Mouse (Mus musculus) CH12.LX (cell line): ENCODE results near the gene Por. TPM values are rescaled to one million over a fixed set of nuclear protein-coding genes. Genes with fewer than 3 reads are reported as not detected.

Experiments used
- DNase-seq: peaks from one replicate; pipeline ENCODE4 v3.0.0-alpha.2; 2013; ENCODE audit errors: extremely low read depth
- H3K27ac ChIP-seq: 2 replicates; pipeline ENCODE4 v1.5.1; 2012; ENCODE audit warnings: low read depth, mild to moderate bottlenecking, control low read depth, moderate library complexity; ENCODE audit not compliant: insufficient read depth
- H3K27me3 ChIP-seq: replicated peaks from 2 replicates; pipeline ENCODE3; 2012; ENCODE audit warnings: inconsistent platforms
- H3K36me3 ChIP-seq, 2 experiments: replicated peaks in 1 of 2; 2 replicates each; pipeline versions ENCODE3 to v1.6.1; 2012; ENCODE audit warnings: inconsistent platforms in 1 of 2, low read length in 1 of 2, mild to moderate bottlenecking in 1 of 2, mixed read lengths in 1 of 2, moderate library complexity in 1 of 2; ENCODE audit not compliant: control insufficient read depth in 1 of 2, insufficient read depth in 1 of 2
- H3K4me1 ChIP-seq, 2 experiments: 2 replicates each; pipeline ENCODE4 v1.6.1; 2012; ENCODE audit warnings: inconsistent platforms in 1 of 2, moderate library complexity in 1 of 2; ENCODE audit not compliant: insufficient read depth in 2 of 2, control insufficient read depth in 1 of 2
- H3K4me2 ChIP-seq: 2 replicates; pipeline ENCODE4 v1.6.1; 2012; ENCODE audit warnings: low read depth, mild to moderate bottlenecking, control low read depth; ENCODE audit not compliant: poor library complexity, insufficient read depth, severe bottlenecking
- H3K4me3 ChIP-seq, 3 experiments: fragments of 150-350 bp in 1 of 3; sonication (generic) in 1 of 3; replicated peaks in 1 of 3; 2 replicates each; pipeline versions ENCODE3 to v1.5.1; 2011 to 2012; ENCODE audit warnings: low read depth in 2 of 3, low read length in 2 of 3, mild to moderate bottlenecking in 2 of 3, moderate library complexity in 2 of 3, control low read depth in 1 of 3, improper control_type of control experiment in 1 of 3, inconsistent platforms in 1 of 3, mixed read lengths in 1 of 3; ENCODE audit not compliant: poor library complexity in 1 of 3
- H3K79me2 ChIP-seq: replicated peaks from 2 replicates; pipeline ENCODE4 v1.6.1; 2012; ENCODE audit warnings: mild to moderate bottlenecking, moderate library complexity; ENCODE audit not compliant: control insufficient read depth, poor library complexity, insufficient read depth, severe bottlenecking; ENCODE audit errors: extremely low read depth
- H3K9ac ChIP-seq: 2 replicates; pipeline ENCODE4 v1.6.1; 2012; ENCODE audit warnings: low read depth, mild to moderate bottlenecking, control low read depth, moderate library complexity; ENCODE audit not compliant: insufficient read depth
- H3K9me3 ChIP-seq: replicated peaks from 2 replicates; pipeline ENCODE3; 2012; ENCODE audit warnings: low read length, inconsistent platforms, mixed read lengths
- CHD2 ChIP-seq: IDR thresholded peaks from 2 replicates; pipeline ENCODE4 v1.6.1; 2011; ENCODE audit warnings: low read length, improper control_type of control experiment
- E2F4 ChIP-seq: IDR thresholded peaks from 2 replicates; pipeline ENCODE4 v1.6.1; 2011; ENCODE audit warnings: low read depth, low read length, improper control_type of control experiment; ENCODE audit not compliant: insufficient replicate concordance
- ELF1 ChIP-seq: IDR thresholded peaks from 2 replicates; pipeline ENCODE4 v1.6.1; 2014; ENCODE audit warnings: low read depth, mild to moderate bottlenecking, inconsistent platforms, low read length, improper control_type of control experiment
- EP300 ChIP-seq: IDR thresholded peaks from 2 replicates; pipeline ENCODE4 v1.6.1; 2011; ENCODE audit warnings: low read length, improper control_type of control experiment
- HCFC1 ChIP-seq: IDR thresholded peaks from 2 replicates; pipeline ENCODE4 v1.6.1; 2012; ENCODE audit warnings: low read depth, mild to moderate bottlenecking, inconsistent platforms, low read length, improper control_type of control experiment
- IRF4 ChIP-seq: IDR thresholded peaks from 2 replicates; pipeline ENCODE4 v1.6.1; 2014; ENCODE audit warnings: low read depth, mild to moderate bottlenecking, inconsistent platforms, low read length, improper control_type of control experiment
- JUN ChIP-seq: IDR thresholded peaks from 2 replicates; pipeline ENCODE4 v1.6.1; 2011; ENCODE audit warnings: low read depth, mild to moderate bottlenecking, low read length, improper control_type of control experiment, moderate library complexity; ENCODE audit not compliant: insufficient read depth
- MEF2A ChIP-seq: IDR thresholded peaks from 2 replicates; pipeline ENCODE4 v1.6.1; 2014; ENCODE audit warnings: low read depth, mild to moderate bottlenecking, inconsistent platforms, low read length, improper control_type of control experiment, borderline replicate concordance
- MXI1 ChIP-seq: IDR thresholded peaks from 2 replicates; pipeline ENCODE4 v1.6.1; 2011; ENCODE audit warnings: mild to moderate bottlenecking, low read depth, low read length, improper control_type of control experiment
- NELFE ChIP-seq: IDR thresholded peaks from 2 replicates; pipeline ENCODE4 v1.6.1; 2011; ENCODE audit warnings: low read depth, low read length, improper control_type of control experiment
- NRF1 ChIP-seq: IDR thresholded peaks from 2 replicates; pipeline ENCODE4 v1.6.1; 2014; ENCODE audit warnings: low read depth, mild to moderate bottlenecking, inconsistent platforms, low read length, improper control_type of control experiment, moderate library complexity
- POLR2A ChIP-seq: IDR thresholded peaks from 2 replicates; pipeline ENCODE4 v1.6.1; 2011; ENCODE audit warnings: low read depth, mild to moderate bottlenecking, improper control_type of control experiment, low read length
- RCOR1 ChIP-seq: conservative IDR thresholded peaks from 2 replicates; pipeline ENCODE4 v1.6.1; 2012; ENCODE audit warnings: low read depth, mild to moderate bottlenecking, inconsistent platforms, low read length, improper control_type of control experiment
- TCF12 ChIP-seq: IDR thresholded peaks from 2 replicates; pipeline ENCODE4 v1.6.1; 2014; ENCODE audit warnings: low read depth, mild to moderate bottlenecking, inconsistent platforms, low read length, improper control_type of control experiment
- UBTF ChIP-seq: IDR thresholded peaks from 2 replicates; pipeline ENCODE4 v1.6.1; 2012; ENCODE audit warnings: low read depth, mild to moderate bottlenecking, inconsistent platforms, low read length, improper control_type of control experiment, moderate library complexity
- USF2 ChIP-seq: conservative IDR thresholded peaks from 2 replicates; pipeline ENCODE4 v1.6.1; 2011; ENCODE audit warnings: low read depth, low read length, improper control_type of control experiment
- ZC3H11A ChIP-seq: IDR thresholded peaks from 2 replicates; pipeline ENCODE4 v1.6.1; 2012; ENCODE audit warnings: low read depth, mild to moderate bottlenecking, inconsistent platforms, low read length, improper control_type of control experiment
- ZMIZ1 ChIP-seq: IDR thresholded peaks from 2 replicates; pipeline ENCODE4 v1.6.1; 2012; ENCODE audit warnings: low read depth, mild to moderate bottlenecking, inconsistent platforms, low read length, improper control_type of control experiment
- dilution Hi-C: fragments of 300-500 bp; cut with MboI; formaldehyde crosslinking; loops from 2 replicates; pipeline ENCODE4 v1.14.3; 2020; ENCODE audit warnings: low sequenced_read_pairs; ENCODE audit not compliant: extremely low pct_unique_long_range_greater_than_20kb, extremely low pct_ligation_motif_present
- in situ Hi-C: fragments of 300-500 bp; cut with MboI; formaldehyde crosslinking; loops from 3 replicates; pipeline ENCODE4 v1.14.3; 2019; ENCODE audit warnings: low sequenced_read_pairs, low pct_ligation_motif_present, low pct_unique_long_range_greater_than_20kb, mixed read lengths
- polyA plus RNA-seq: library from polyadenylated mRNA; unstranded; fragments of >175 nt; gene quantifications from 2 replicates; pipeline ENCODE4 v1.2.1, GENCODE M21; 2012; ENCODE audit warnings: low read depth; ENCODE audit not compliant: insufficient read length
- total RNA-seq, 2 experiments: library from RNA; depleted of rRNA; stranded (reverse); fragments of 300-350 nt in 1 of 2; fragments of >200 nt in 1 of 2; gene quantifications; 2 replicates each; pipeline ENCODE4 v1.2.3; 2012 to 2014

Por gene
- total and polyA plus RNA-seq, 3 experiments = 17.3 to 56.8 (median 41.2) TPM

DNA sequence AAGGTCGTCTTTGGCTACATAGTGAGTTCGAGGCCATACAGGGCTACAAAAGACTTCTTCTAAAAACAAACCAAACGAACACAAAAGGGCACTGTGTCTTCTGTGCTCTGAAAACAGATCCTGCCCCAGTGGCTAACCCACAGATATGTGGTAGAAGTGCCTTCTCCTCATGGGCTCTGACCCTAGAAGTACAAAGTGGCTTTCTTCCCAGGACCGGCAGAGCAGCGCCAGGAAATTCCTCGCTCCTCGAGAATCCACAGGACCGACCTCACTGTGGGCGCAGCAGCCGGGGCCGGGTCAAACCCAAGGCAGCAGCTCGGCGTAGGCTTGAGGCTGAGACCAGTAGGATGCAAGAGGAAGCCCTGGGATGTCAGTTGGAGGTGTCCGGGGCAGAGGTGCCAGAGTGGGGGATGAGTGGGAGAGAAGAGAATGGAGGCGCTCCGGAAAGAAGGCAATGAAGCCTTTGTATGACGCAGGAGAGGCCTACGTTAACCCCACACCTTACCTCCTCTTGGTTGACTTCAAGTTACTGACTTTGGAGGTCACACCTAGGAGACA lies 46.7 kb upstream of the Por start:
- in situ Hi-C loops = no loop called here
- no peak for DNase-seq
- no peaks in the 10 kb centered on the region for H3K36me3 ChIP-seq
- no peak overlapping the region for H3K9ac ChIP-seq
- no peaks in the 10 kb centered on the region for H3K79me2 ChIP-seq
- H3K9me3 ChIP-seq = no peaks in the 10 kb centered on the region
- TF ChIP-seq MXI1 (no peak), IRF4 (no peak), NRF1 (no peak), ELF1 (no peak), JUN (no peak), USF2 (no peak), E2F4 (no peak), RCOR1 (no peak)
- no peak overlapping the region for H3K27ac ChIP-seq
- H3K27me3 ChIP-seq = peaks cover 17% of the 10 kb centered on the region
- no peak overlapping the region for H3K4me3 ChIP-seq
- H3K4me1 ChIP-seq = no peaks in the 10 kb centered on the region
- dilution Hi-C loops = no loop called here
- H3K4me2 ChIP-seq = no peak overlapping the region

DNA sequence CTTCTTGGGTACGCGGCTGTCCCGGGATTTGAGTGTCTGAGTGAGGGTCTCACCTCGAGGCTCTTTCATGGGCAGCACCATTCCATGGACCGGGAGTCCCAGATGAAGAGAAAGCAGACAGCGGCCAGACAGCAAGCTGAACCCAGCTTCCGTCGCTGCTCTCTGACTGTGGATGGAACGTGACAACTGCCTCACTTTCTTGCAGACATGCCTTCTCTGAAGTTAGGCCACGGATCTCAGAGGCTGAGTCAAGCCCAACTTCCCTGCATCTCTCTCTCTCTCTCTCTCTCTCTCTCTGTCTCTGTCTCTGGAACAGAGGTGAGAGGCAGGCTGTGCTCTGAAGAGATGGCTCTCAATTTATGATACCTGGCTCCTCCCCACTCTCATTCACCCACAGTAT lies 40.9 kb upstream of the Por start:
- dilution Hi-C loops = no loop called here
- no peak for DNase-seq
- in situ Hi-C loops = no loop called here
- no peaks in the 10 kb centered on the region for H3K9me3 ChIP-seq
- H3K9ac ChIP-seq = no peak overlapping the region
- H3K4me2 ChIP-seq = peak overlapping the region; percentile 23
- H3K4me1 ChIP-seq = peaks cover 0 to 11% of the 10 kb centered on the region in 2 experiments; a peak in 2 of 4 replicates
- H3K36me3 ChIP-seq = no peaks in the 10 kb centered on the region
- H3K27me3 ChIP-seq = peaks cover 2% of the 10 kb centered on the region
- H3K27ac ChIP-seq = no peak overlapping the region
- H3K79me2 ChIP-seq = peaks cover 10% of the 10 kb centered on the region
- peak overlapping the region in 1 of 3 experiments; percentile 16 for H3K4me3 ChIP-seq
- TF ChIP-seq ZC3H11A = no peak
- TF ChIP-seq MEF2A = no peak
- TF ChIP-seq EP300 = no peak
- no peak for TF ChIP-seq JUN
- no peak for TF ChIP-seq HCFC1
- TF ChIP-seq ZMIZ1 = no peak
- no peak for TF ChIP-seq CHD2
- no peak for TF ChIP-seq POLR2A
- TF ChIP-seq NELFE = no peak
- no peak for TF ChIP-seq TCF12
- TF ChIP-seq UBTF = no peak
- TF ChIP-seq RCOR1 = no peak
